Mouse (Mus musculus) CH12.LX (cell line): ENCODE measurements around the gene Nkapd1.

Source experiments
- CHD2 ChIP-seq: IDR thresholded peaks from 2 replicates; pipeline ENCODE4 v1.6.1; 2011; ENCODE audit warnings: low read length, improper control_type of control experiment
- CTCF ChIP-seq, 2 experiments: IDR thresholded peaks in 1 of 2; conservative IDR thresholded peaks in 1 of 2; 2 replicates each; pipeline ENCODE4 v1.5.1; 2011 to 2012; ENCODE audit warnings: low read depth in 2 of 2, low read length in 2 of 2, improper control_type of control experiment in 1 of 2, inconsistent platforms in 1 of 2, mild to moderate bottlenecking in 1 of 2, moderate library complexity in 1 of 2
- EP300 ChIP-seq: IDR thresholded peaks from 2 replicates; pipeline ENCODE4 v1.6.1; 2011; ENCODE audit warnings: low read length, improper control_type of control experiment
- MAZ ChIP-seq: IDR thresholded peaks from 2 replicates; pipeline ENCODE4 v1.6.1; 2012; ENCODE audit warnings: low read depth, mild to moderate bottlenecking, inconsistent platforms, low read length, improper control_type of control experiment, moderate library complexity
- MEF2A ChIP-seq: IDR thresholded peaks from 2 replicates; pipeline ENCODE4 v1.6.1; 2014; ENCODE audit warnings: low read depth, mild to moderate bottlenecking, inconsistent platforms, low read length, improper control_type of control experiment, borderline replicate concordance
- POLR2A ChIP-seq: IDR thresholded peaks from 2 replicates; pipeline ENCODE4 v1.6.1; 2011; ENCODE audit warnings: low read depth, mild to moderate bottlenecking, improper control_type of control experiment, low read length
- RAD21 ChIP-seq: IDR thresholded peaks from 2 replicates; pipeline ENCODE4 v1.6.1; 2011; ENCODE audit warnings: low read depth, mild to moderate bottlenecking, low read length, improper control_type of control experiment, moderate library complexity
- RCOR1 ChIP-seq: conservative IDR thresholded peaks from 2 replicates; pipeline ENCODE4 v1.6.1; 2012; ENCODE audit warnings: low read depth, mild to moderate bottlenecking, inconsistent platforms, low read length, improper control_type of control experiment
- USF2 ChIP-seq: conservative IDR thresholded peaks from 2 replicates; pipeline ENCODE4 v1.6.1; 2011; ENCODE audit warnings: low read depth, low read length, improper control_type of control experiment

- TF ChIP-seq MAZ (no peak), RCOR1 (no peak), MEF2A (no peak), POLR2A (no peak), USF2 (no peak), CHD2 (no peak), CTCF (conservative IDR thresholded peaks at IDR 0.05 in 1 of 2, IDR thresholded peaks at IDR 0.05 in 1 of 2; ENCODE audit: low read depth in 2 of 2, low read length in 2 of 2) (no peak), EP300 (no peak), RAD21 (no peak)
Observed at GRCm38 (mm10) chr9:50585145-50585818, 32.0 kb downstream of the Nkapd1 start.
